Mouse (Mus musculus) bone marrow macrophage, adult 2 months (primary cell): ENCODE data around the gene Ap2b1.

Source experiments
- CTCF ChIP-seq: IDR thresholded peaks from 2 replicates; pipeline ENCODE4 v1.5.1; 2012; ENCODE audit warnings: low read depth, mild to moderate bottlenecking, low read length, moderate library complexity
- POLR2A ChIP-seq: IDR thresholded peaks from 2 replicates; pipeline ENCODE4 v1.6.1; 2012; ENCODE audit warnings: mild to moderate bottlenecking, low read depth, low read length, borderline replicate concordance

GRCm38 (mm10) chr11:83289633-83290032 lies 9.2 kb upstream of the Ap2b1 start:
- TF ChIP-seq CTCF (no peak), POLR2A (no peak)
